Mouse (Mus musculus) midbrain, postnatal 0 days (tissue): ENCODE results near the gene Susd2. TPM values are rescaled to one million over a fixed set of nuclear protein-coding genes. Genes with fewer than 3 reads are reported as not detected.

Experiments
- ATAC-seq: fragments of 200-750 bp; cut with Nextera tagmentation; 2 replicates; pipeline ENCODE4 v1.8.0; 2017; ENCODE audit warnings: moderate number of reproducible peaks, mild to moderate bottlenecking, moderate TSS enrichment, moderate library complexity; ENCODE audit not compliant: low FRiP score
- DNase-seq: peaks from one replicate; pipeline ENCODE4 v3.0.0-alpha.2; 2015; ENCODE audit warnings: low spot score
- H3K27ac ChIP-seq: fragments of 300-500 bp; sonication (generic); 2 replicates; pipeline ENCODE4 v1.5.1; 2014; ENCODE audit warnings: low read depth, mild to moderate bottlenecking, low read length, mixed read lengths
- H3K27me3 ChIP-seq: fragments of 300-500 bp; sonication (generic); 2 replicates; pipeline ENCODE4 v1.6.1; 2014; ENCODE audit warnings: low read length, control low read depth, mixed read lengths; ENCODE audit not compliant: insufficient read depth
- H3K36me3 ChIP-seq: fragments of 300-500 bp; sonication (generic); 2 replicates; pipeline ENCODE4 v1.6.1; 2014; ENCODE audit warnings: low read length, control low read depth, mixed read lengths; ENCODE audit not compliant: insufficient read depth
- H3K4me1 ChIP-seq: fragments of 300-500 bp; sonication (generic); 2 replicates; pipeline ENCODE4 v1.6.1; 2014; ENCODE audit warnings: mild to moderate bottlenecking, control low read depth, antibody characterized with exemption, low read length, mixed read lengths; ENCODE audit not compliant: insufficient read depth
- H3K4me2 ChIP-seq: fragments of 300-500 bp; sonication (generic); 2 replicates; pipeline ENCODE4 v1.6.1; 2014; ENCODE audit warnings: low read depth, mild to moderate bottlenecking, low read length, mixed read lengths; ENCODE audit not compliant: poor library complexity, severe bottlenecking
- H3K4me3 ChIP-seq: fragments of 300-500 bp; sonication (generic); 2 replicates; pipeline ENCODE4 v1.5.1; 2014; ENCODE audit warnings: low read depth, mild to moderate bottlenecking, low read length, moderate library complexity
- H3K9ac ChIP-seq: fragments of 300-500 bp; sonication (generic); replicated peaks from 2 replicates; pipeline ENCODE4 v1.6.1; 2014; ENCODE audit warnings: mild to moderate bottlenecking, low read length, moderate library complexity, mixed read lengths; ENCODE audit not compliant: poor library complexity, severe bottlenecking
- H3K9me3 ChIP-seq: fragments of 300-500 bp; sonication (generic); 2 replicates; pipeline ENCODE4 v1.6.1; 2016; ENCODE audit warnings: low read length, control low read depth
- CTCF ChIP-seq: IDR thresholded peaks from 2 replicates; pipeline ENCODE4 v1.5.1; 2016; ENCODE audit warnings: antibody characterized with exemption, mild to moderate bottlenecking
- WGBS: fragments of 180-500 bp; shearing (Covaris S2); extraction: QIAGEN DNeasy Blood & Tissue Kit; methylation state at CpG from one replicate; pipeline ENCODE4 v1.1.7; 2014; 5-methylcytosine and 5-hydroxymethylcytosine counted together
- polyA plus RNA-seq: library from polyadenylated mRNA; unstranded; fragments of >200 nt; fragmentation: Nextera tagmentation; extraction: Ambion mirVana; gene quantifications from 2 replicates; pipeline ENCODE4 v1.2.1, GENCODE M21; 2015
- total RNA-seq: library from RNA; depleted of rRNA; stranded (reverse); fragments of >200 nt; gene quantifications from 2 replicates; pipeline ENCODE4 v1.2.3, GENCODE M21; 2014; rRNA removed

The Susd2 gene
- total and polyA plus RNA-seq, 2 experiments from 2014 or later = 4.8 to 7.8 TPM

DNA sequence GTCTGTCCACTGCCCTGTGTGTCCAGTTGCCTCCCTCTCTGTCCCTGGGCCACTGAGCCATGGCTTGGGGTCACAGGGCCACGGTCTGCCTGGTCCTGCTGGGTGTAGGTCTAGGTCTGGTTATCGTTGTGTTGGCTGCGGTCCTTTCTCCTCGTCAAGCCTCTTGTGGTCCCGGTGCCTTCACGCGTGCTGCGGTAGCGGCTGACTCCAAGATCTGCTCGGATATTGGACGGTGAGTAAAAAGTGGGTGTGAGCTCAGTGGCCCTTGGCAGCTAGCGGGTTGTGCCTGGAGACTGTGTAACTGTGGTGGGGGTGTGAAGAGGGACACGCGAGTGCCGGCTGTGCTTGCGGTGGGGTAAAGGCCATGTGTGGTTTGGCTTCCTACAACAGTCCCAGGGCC is 54.2 kb downstream of the Susd2 start:
- TF ChIP-seq CTCF = no peak
- H3K36me3 ChIP-seq = no peaks in the 10 kb centered on the region
- 80% methylated on average over 16 of the region's 16 CpGs for WGBS
- DNase-seq (no peak), ATAC-seq (no peak)
- H3K4me1 ChIP-seq = 0 out of 2 replicates have a peak, but pooled peaks cover 4% of the 10 kb centered on the region
- no peak overlapping the region for H3K9ac ChIP-seq
- no peak overlapping the region for H3K4me2 ChIP-seq
- no peaks in the 10 kb centered on the region for H3K27me3 ChIP-seq
- H3K4me3 ChIP-seq = no peak overlapping the region
- no peak overlapping the region for H3K27ac ChIP-seq
- no peaks in the 10 kb centered on the region for H3K9me3 ChIP-seq

DNA sequence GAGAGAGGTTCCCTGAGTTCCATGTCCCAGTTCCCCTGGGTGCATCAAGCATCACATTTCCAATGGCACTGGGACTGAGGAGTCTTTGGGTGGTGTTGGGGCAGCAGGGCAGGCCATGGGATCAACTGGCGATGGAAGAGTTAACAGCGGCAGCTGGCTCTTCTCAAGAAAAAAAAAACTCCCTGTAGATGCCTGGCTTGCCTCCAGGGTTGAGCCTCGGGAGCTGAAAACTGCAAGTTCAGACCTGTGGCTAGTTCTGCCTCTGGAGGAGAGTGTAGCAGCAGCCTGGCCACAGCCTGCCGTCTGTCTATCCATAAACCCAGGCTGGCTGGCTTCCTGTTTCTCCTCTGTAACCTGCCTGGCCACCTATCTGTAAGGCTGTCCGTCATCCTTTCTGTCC is 54.7 kb downstream of the Susd2 start, which contains the start of gene Ggt5:
Gene Ggt5 (plus strand): TSS at position 212 of the 400 bp plus-strand sequence.
- 33% methylated on average over 5 of the region's 5 CpGs for WGBS
- no peak for TF ChIP-seq CTCF
- Histone ChIP-seq H3K9ac (no peak within 1 kb of the TSS), H3K36me3 (no peaks in the 10 kb centered on the region), H3K9me3 (no peaks in the 10 kb centered on the region), H3K4me2 (no peak within 1 kb of the TSS), H3K4me1 (0 out of 2 replicates have a peak, but pooled peaks cover 4% of the 10 kb centered on the region), H3K27ac (no peak within 1 kb of the TSS), H3K4me3 (no peak within 1 kb of the TSS), H3K27me3 (no peaks in the 10 kb centered on the region)
- DNase-seq (peak; percentile 67), ATAC-seq (no peak)

DNA sequence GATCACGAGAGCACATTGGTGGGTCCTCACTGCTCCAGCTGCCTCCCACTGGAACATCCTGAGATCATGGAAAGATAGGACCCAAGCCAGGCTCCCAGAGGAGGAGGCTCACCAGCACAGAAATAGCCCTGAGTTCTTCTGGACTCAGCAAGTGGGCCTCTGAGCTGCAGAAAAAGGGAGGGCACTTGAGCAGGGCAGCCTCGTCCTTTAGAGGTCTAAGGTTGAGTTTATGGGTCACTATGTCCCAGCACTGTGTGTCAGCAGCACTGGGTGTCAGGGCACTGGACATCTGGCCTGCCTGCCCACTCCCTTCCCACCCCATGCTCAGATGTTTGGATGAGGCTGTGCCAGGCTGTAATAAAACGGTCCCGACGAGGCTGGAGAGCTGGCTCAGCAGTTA is 55.5 kb downstream of the Susd2 start:
- Histone ChIP-seq H3K36me3 (no peaks in the 10 kb centered on the region), H3K4me2 (no peak overlapping the region), H3K9me3 (no peaks in the 10 kb centered on the region), H3K4me3 (no peak overlapping the region), H3K9ac (no peak overlapping the region), H3K27me3 (no peaks in the 10 kb centered on the region), H3K27ac (no peak overlapping the region), H3K4me1 (0 out of 2 replicates have a peak, but pooled peaks cover 4% of the 10 kb centered on the region)
- peak; percentile 9; the same call in 1 of the 2 replicates for ATAC-seq
- TF ChIP-seq CTCF = no peak
- DNase-seq = no peak
- 76% methylated on average over 5 of the region's 5 CpGs for WGBS

GRCm38 (mm10) chr10:75587781-75588180 is 56.0 kb downstream of the Susd2 start:
- H3K4me1 ChIP-seq = 0 out of 2 replicates have a peak, but pooled peaks cover 4% of the 10 kb centered on the region
- no peak overlapping the region for H3K27ac ChIP-seq
- no peak overlapping the region for H3K4me3 ChIP-seq
- no peaks in the 10 kb centered on the region for H3K27me3 ChIP-seq
- TF ChIP-seq CTCF = no peak
- no peak overlapping the region for H3K4me2 ChIP-seq
- H3K9ac ChIP-seq = no peak overlapping the region
- 87% methylated on average over 4 of the region's 4 CpGs for WGBS
- no peaks in the 10 kb centered on the region for H3K36me3 ChIP-seq
- H3K9me3 ChIP-seq = no peaks in the 10 kb centered on the region
- no peak for DNase-seq
- ATAC-seq = no peak

Other genes starting within 250 kb of the Susd2 start
- gene Upb1, start 242.9 kb downstream of the Susd2 start, total RNA-seq = 0.52 TPM in 1 of 2 replicates, not detected in the other
- gene Upb1, start 242.9 kb downstream of the Susd2 start, polyA plus RNA-seq = 0.44 and 0.72 TPM in 2 replicates
- 17.2 and 20.4 TPM in 2 replicates for gene Snrpd3, start 126.5 kb downstream of the Susd2 start, total RNA-seq
- 137 and 143 TPM in 2 replicates for gene Snrpd3, start 126.5 kb downstream of the Susd2 start, polyA plus RNA-seq
- 41.2 and 48.0 TPM in 2 replicates for gene Gucd1, start 126.0 kb downstream of the Susd2 start, total RNA-seq
- gene Gucd1, start 126.0 kb downstream of the Susd2 start, polyA plus RNA-seq = 12.6 and 14.4 TPM in 2 replicates
- gene Lrrc75b, start 83.7 kb downstream of the Susd2 start, total RNA-seq = 41.4 and 44.2 TPM in 2 replicates
- gene Lrrc75b, start 83.7 kb downstream of the Susd2 start, polyA plus RNA-seq = 37.5 and 39.5 TPM in 2 replicates
- 1.4 and 5.4 TPM in 2 replicates for gene Ggt1, start 82.4 kb downstream of the Susd2 start, total RNA-seq
- 1.0 and 2.0 TPM in 2 replicates for gene Ggt1, start 82.4 kb downstream of the Susd2 start, polyA plus RNA-seq
- 5.8 and 9.1 TPM in 2 replicates for gene Ggt5, start 54.7 kb downstream of the Susd2 start, total RNA-seq
- gene Ggt5, start 54.7 kb downstream of the Susd2 start, polyA plus RNA-seq = 1.3 and 2.4 TPM in 2 replicates
- 83.4 and 93.3 TPM in 2 replicates for gene Cabin1, start 120.3 kb upstream of the Susd2 start, total RNA-seq
- gene Cabin1, start 120.3 kb upstream of the Susd2 start, polyA plus RNA-seq = 30.1 and 31.6 TPM in 2 replicates
- 71.1 and 72.9 TPM in 2 replicates for gene Ddt, start 129.4 kb upstream of the Susd2 start, total RNA-seq
- gene Ddt, start 129.4 kb upstream of the Susd2 start, polyA plus RNA-seq = 92.9 and 102 TPM in 2 replicates
- gene Gm20441, start 136.9 kb upstream of the Susd2 start, total RNA-seq = not detected in 2 replicates
- not detected in 2 replicates for gene Gm20441, start 136.9 kb upstream of the Susd2 start, polyA plus RNA-seq
- gene Gstt3, start 137.4 kb upstream of the Susd2 start, total RNA-seq = 3.6 and 7.7 TPM in 2 replicates
- gene Gstt3, start 137.4 kb upstream of the Susd2 start, polyA plus RNA-seq = 2.5 and 2.8 TPM in 2 replicates
- gene Gstt1, start 154.6 kb upstream of the Susd2 start, total RNA-seq = 22.6 and 37.1 TPM in 2 replicates
- 21.4 and 26.2 TPM in 2 replicates for gene Gstt1, start 154.6 kb upstream of the Susd2 start, polyA plus RNA-seq
- gene Gstt4, start 178.5 kb upstream of the Susd2 start, total RNA-seq = not detected in 2 replicates
- not detected in 2 replicates for gene Gstt4, start 178.5 kb upstream of the Susd2 start, polyA plus RNA-seq
- 2.0 and 5.5 TPM in 2 replicates for gene Gstt2, start 193.4 kb upstream of the Susd2 start, total RNA-seq
- gene Gstt2, start 193.4 kb upstream of the Susd2 start, polyA plus RNA-seq = 7.7 and 10.7 TPM in 2 replicates
- gene Mif, start 216.2 kb upstream of the Susd2 start, total RNA-seq = 736 and 976 TPM in 2 replicates
- 1,685 and 1,800 TPM in 2 replicates for gene Mif, start 216.2 kb upstream of the Susd2 start, polyA plus RNA-seq
- 0.80 and 1.4 TPM in 2 replicates for gene Derl3, start 249.4 kb upstream of the Susd2 start, total RNA-seq
- 0.58 and 1.4 TPM in 2 replicates for gene Derl3, start 249.4 kb upstream of the Susd2 start, polyA plus RNA-seq